Mouse (Mus musculus) embryo, embryonic 11 days (tissue): ENCODE measurements around the gene Mon1b.

Experiments used
- DNase-seq: peaks from one replicate; pipeline ENCODE4 v3.0.0-alpha.2; 2015

Mon1b gene

DNA sequence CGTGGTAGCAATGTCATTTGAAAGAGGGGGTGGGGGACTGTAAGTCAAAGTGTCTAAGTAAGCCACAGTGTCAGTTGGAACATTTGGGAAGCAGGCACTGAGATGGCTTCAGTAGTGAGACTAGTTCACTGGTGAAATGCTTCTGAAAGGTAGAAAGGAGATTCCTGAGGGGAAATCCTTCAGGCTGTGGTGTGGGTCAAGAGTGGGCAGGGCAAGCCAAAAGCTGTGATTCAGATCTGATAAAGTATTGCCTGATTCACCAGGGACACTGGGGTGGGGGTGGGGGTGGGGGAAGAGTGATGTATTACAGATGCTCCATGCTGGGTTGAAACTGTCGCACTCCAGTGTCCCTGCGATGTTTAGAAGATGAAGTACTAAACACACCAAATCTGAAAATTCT is 39.2 kb downstream of the Mon1b start:
- DNase-seq: no peak

DNA sequence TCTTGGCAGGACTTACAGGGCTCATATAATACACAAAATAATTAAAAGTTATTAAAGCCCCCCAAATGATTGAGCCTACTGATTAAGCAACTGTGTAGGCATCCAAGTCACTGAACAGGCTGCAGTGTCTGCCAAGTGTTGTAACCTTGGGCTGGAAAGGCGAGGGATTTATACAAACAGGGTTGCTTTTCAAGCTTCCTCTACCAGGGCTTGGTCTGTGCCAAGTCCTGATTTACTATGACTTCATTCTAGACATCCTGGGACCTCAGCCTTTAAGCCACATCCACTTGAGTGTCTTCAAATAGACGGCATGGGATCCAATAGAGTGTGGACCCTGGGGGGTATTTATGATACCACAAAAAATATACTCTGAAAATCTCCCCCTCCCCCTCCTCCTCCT is 39.9 kb downstream of the Mon1b start:
- no peak for DNase-seq

DNA sequence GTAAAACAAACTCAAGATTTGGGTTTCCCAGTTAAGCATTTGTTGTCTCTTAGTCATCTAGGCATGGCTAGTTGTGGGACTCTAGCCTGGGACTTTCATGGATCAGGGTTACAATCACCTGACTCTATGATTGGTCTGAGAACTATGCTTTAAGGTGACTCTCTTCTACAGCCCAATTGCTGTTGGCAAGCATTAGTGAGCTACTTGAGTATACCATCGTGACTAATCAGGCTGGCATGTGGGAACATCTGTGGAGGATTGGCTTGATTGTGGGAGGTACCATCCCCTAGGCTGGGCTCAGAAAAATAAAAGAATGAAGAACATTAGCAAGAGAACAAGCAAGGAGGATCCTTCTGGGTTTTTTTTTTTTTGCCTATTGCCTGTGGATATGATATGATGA is 41.4 kb downstream of the Mon1b start:
- no peak for DNase-seq

DNA sequence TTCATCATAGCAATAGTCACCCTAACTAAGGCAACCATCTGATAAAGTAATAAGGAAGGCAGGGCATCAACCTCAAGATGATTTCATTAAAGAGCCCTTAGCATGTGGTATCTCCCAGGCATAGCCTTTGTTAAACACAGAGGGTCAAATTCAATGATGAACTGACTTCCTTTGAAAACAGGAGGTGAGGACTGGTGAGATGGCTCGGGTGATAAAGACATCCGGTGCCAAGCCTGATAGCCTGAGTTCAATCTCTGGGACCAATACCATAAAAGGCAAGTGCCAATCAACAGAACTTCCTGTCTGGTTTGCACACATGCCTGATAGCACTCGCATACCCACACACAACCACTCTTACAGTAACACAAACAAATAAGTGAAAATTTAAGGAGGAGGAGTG is 44.0 kb downstream of the Mon1b start:
- DNase-seq: no peak

DNA sequence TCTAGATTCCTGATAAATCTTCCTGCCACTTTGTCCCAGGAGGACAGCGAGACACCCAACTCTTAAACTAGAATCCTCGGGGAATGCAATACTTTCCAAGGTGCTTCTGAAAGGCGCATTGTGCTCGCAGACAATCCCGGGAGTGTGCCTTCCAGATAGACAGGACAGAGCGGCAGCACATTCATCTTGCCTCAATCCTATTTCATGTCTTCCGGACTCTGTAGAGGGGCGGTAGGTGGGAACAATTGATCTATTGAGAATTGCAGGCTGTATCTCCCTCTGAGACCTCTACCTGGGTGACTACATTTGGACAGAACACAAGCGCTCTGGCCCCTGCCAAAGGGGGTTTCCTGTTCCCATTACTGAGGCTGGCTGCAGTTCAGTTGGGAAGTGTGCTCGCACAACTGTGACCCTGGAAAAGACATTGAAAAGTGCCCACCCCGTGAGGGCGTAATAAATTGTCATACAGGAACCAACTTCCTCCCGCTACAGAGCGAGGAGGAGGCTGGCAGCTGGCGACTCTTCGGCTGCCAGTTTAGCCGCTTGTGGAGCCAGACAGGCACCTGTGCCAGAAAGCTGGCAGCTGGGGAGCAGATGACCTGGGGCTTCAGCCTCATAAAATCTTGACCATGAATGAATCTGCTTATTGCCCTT is 52.6 kb downstream of the Mon1b start:
- DNase-seq: no peak

DNA sequence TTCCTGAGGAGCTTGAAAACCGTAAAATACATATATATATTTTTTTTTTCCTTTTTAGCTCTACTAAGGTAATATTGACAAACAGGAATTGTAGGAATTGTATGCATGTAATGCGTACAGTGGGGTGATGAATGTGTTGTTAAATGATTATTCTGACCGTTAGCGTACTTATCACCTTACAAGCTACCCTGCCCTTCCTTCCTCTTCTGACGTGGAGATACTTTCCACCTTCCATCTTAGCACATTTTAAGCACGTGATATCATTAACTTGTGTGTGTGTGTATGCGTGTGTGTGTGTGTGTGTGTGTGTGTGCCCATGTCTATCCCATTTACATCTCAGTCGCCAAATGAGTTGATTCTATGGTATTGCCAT is 53.1 kb downstream of the Mon1b start:
- no peak for DNase-seq

DNA sequence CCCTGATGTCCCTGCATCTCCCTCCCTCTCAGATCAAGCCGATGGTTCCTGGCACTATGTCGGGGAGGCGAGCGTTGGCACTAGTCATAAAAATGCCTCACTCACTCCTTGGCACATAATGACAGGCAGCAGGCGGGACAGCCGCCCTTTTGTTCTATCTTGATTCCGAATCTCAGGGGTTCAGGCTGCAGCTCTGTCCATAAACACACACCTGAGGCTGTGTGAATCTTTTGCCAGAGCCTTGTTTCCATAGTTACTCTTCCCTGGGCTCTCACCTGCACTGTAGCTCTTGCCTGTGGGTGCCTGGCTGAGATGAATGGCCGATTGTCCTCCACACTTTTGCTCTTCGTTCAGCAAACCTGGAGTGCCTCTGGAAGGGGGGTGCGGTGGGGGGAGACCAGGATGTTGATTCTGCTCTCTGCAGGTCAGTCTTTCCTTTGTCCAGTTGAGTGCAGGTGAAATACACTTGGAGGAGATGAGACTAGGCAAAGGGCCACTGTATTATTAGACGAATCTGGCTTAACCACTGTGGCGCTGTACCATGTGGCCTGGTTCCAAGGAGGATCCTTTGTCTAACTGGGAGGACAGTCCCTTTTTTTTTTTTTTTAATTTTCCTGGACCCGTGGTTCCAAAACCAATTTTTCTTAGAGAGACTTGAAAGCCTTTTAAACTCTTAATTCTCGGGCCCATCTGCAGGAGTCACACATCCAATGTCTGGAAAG is 56.4 kb downstream of the Mon1b start:
- DNase-seq: no peak
